8 mouse cellular contexts compared by ENCODE assay signal in genomic region chr6:115601322-115601714, GRCm38 (mm10). TPM values are rescaled to one million over a fixed set of nuclear protein-coding genes. Genes with fewer than 3 reads are reported as not detected.
A peak's percentile ranks its signal among the peaks of the same experiment; 100 is the strongest.
DNase-seq lines count a peak whose midpoint lies in the region; ATAC-seq and TF ChIP-seq lines count a peak whose summit lies in the region.

No protein-coding gene starts in this region.

- TF ChIP-seq CTCF in MEL (IDR thresholded peaks at IDR 0.05 in 2 of 3, conservative IDR thresholded peaks at IDR 0.05 in 1 of 3; ENCODE audit: control insufficient read depth in 1 of 3, insufficient read depth in 1 of 3, low read depth in 2 of 3, low read length in 3 of 3, poor library complexity in 1 of 3, severe bottlenecking in 1 of 3): peak in 2 of 3 experiments; percentile 9 to 20; a peak in 1 of 6 replicates

- TF ChIP-seq EP300 in MEL (IDR thresholded peaks at IDR 0.05; ENCODE audit: low read depth in 1 of 2, low read length in 2 of 2): no peak

- H3K4me3 ChIP-seq in erythroblast, embryonic 14.5 days (replicated peaks): peak overlapping the region; percentile 83
- H3K4me3 ChIP-seq in MEL (ENCODE audit: control insufficient read depth in 1 of 2, insufficient read depth in 1 of 2, low read depth in 2 of 2, low read length in 2 of 2): peak overlapping the region; percentile 2 to 8; a peak in 1 of 4 replicates

- H3K27me3 ChIP-seq in erythroblast, embryonic 14.5 days (ENCODE audit: control insufficient read depth): no peaks in the 10 kb centered on the region
- H3K27me3 ChIP-seq in MEL (ENCODE audit: control insufficient read depth in 1 of 2, insufficient read depth in 2 of 2, low read length in 2 of 2): no peaks in the 10 kb centered on the region

- H3K36me3 ChIP-seq in erythroblast, embryonic 14.5 days (ENCODE audit: control insufficient read depth): peaks cover 14% of the 10 kb centered on the region
- peaks cover 0 to 10% of the 10 kb centered on the region in 2 experiments; a peak in 2 of 4 replicates for H3K36me3 ChIP-seq in MEL (ENCODE audit: control insufficient read depth in 1 of 2, insufficient read depth in 2 of 2, low read length in 2 of 2)

- peaks cover 7% of the 10 kb centered on the region for H3K79me2 ChIP-seq in MEL (ENCODE audit: control insufficient read depth, insufficient read depth, low read length, poor library complexity)

- H3K4me1 ChIP-seq in erythroblast, embryonic 14.5 days (ENCODE audit: control insufficient read depth): peaks cover 22% of the 10 kb centered on the region
- peaks cover 2 to 5% of the 10 kb centered on the region in 2 experiments; a peak in 3 of 4 replicates for H3K4me1 ChIP-seq in MEL (ENCODE audit: control insufficient read depth in 1 of 2, insufficient read depth in 2 of 2, low read length in 2 of 2)

- H3K27ac ChIP-seq in MEL (ENCODE audit: control insufficient read depth, low read depth, low read length): no peak overlapping the region

- peaks cover 2% of the 10 kb centered on the region for H3K9me3 ChIP-seq in erythroblast, embryonic 14.5 days (ENCODE audit: control insufficient read depth, low read length)
- H3K9me3 ChIP-seq in MEL (replicated peaks; ENCODE audit: insufficient read depth, low read length): no peaks in the 10 kb centered on the region

- TF ChIP-seq POLR2A in MEL (IDR thresholded peaks at IDR 0.05; ENCODE audit: control insufficient read depth in 1 of 2, insufficient read depth in 1 of 2, low read depth in 1 of 2, low read length in 2 of 2, poor library complexity in 1 of 2): no peak

- no peak for DNase-seq in MEL (ENCODE audit: low read depth, low spot score)
- peak; percentile 23 for DNase-seq in heart, postnatal 4 days
- peak; percentile 24 for DNase-seq in lung, postnatal 10 days
- DNase-seq in urinary bladder, adult 2 months (ENCODE audit: low spot score): no peak
- no peak for DNase-seq in layer of hippocampus, postnatal 14 days (ENCODE audit: low spot score in 2 of 2)
- no peak for DNase-seq in adrenal gland, postnatal 4 days (ENCODE audit: low spot score in 2 of 2)

- TF ChIP-seq RAD21 in MEL (IDR thresholded peaks at IDR 0.05; ENCODE audit: low read depth, low read length): peak; percentile 15

- no peak for ATAC-seq in erythroblast, adult 5-6 weeks (replicated peaks; ENCODE audit: low FRiP score, poor library complexity, severe bottlenecking)

- H3K9ac ChIP-seq in MEL (ENCODE audit: control insufficient read depth, low read depth, low read length, poor library complexity, severe bottlenecking): no peak overlapping the region; the same call in 1 of the 2 replicates

TF ChIP-seq in MEL, 35 proteins besides CTCF, POLR2A, EP300 and RAD21:
- TF ChIP-seq E2F4 (IDR thresholded peaks at IDR 0.05; ENCODE audit: borderline replicate concordance, low read depth, low read length): 0 out of 2 replicates have a peak, but pooled peaks have one; percentile 24
- no peak for TF ChIP-seq HCFC1 (IDR thresholded peaks at IDR 0.05; ENCODE audit: low read depth, low read length)

RNA-seq across cellular contexts. Expression of gene Mkrn2, which starts 0.4 kb away (rescaled TPM):
- polyA plus RNA-seq in erythroblast, embryonic 14.5 days (2012): 0.45 and 1.1 TPM in 2 replicates
- total RNA-seq in erythroblast, adult 5-6 weeks (2015; ENCODE audit: low replicate concordance): 0.58 and 0.84 TPM in 2 replicates
- total RNA-seq in erythroblast, adult 5-6 weeks (2017; ENCODE audit: low replicate concordance): 0.84 and 6.6 TPM in 2 replicates
- 13.1 and 15.8 TPM in 2 replicates for total RNA-seq in MEL (2012; rRNA removed)
- 10 to 100 TPM in 1 of 2 experiments, not detected in 1; 38.1 TPM for polyA plus RNA-seq in MEL (2012; ENCODE audit: insufficient read depth in 1 of 2, insufficient read length in 2 of 2, low read depth in 1 of 2, low replicate concordance in 2 of 2, missing spikeins in 1 of 2)
- 10 to 100 TPM; 26.1 to 26.8 TPM for total RNA-seq in heart, postnatal 4 days (2021)
- polyA plus RNA-seq in urinary bladder, adult 2 months (2012; rRNA removed): 22.5 and 24.3 TPM in 2 replicates
- total RNA-seq in layer of hippocampus, postnatal 14 days (2021): 10 to 100 TPM; 33.5 to 37.0 TPM
- total RNA-seq in adrenal gland, postnatal 4 days (2021): 10 to 100 TPM; 42.2 to 46.1 TPM

RNA-seq across cellular contexts. Expression of gene Mkrn2os, which starts 8.9 kb away (rescaled TPM):
- polyA plus RNA-seq in erythroblast, embryonic 14.5 days (2012): not detected in 2 replicates
- not detected in 2 replicates for total RNA-seq in erythroblast, adult 5-6 weeks (2015; ENCODE audit: low replicate concordance)
- not detected in 2 replicates for total RNA-seq in erythroblast, adult 5-6 weeks (2017; ENCODE audit: low replicate concordance)
- not detected in 2 replicates for total RNA-seq in MEL (2012; rRNA removed)
- polyA plus RNA-seq in MEL (2012; ENCODE audit: insufficient read depth in 1 of 2, insufficient read length in 2 of 2, low read depth in 1 of 2, low replicate concordance in 2 of 2, missing spikeins in 1 of 2): under 1 TPM in 1 of 2 experiments, not detected in 1; 0.46 TPM
- total RNA-seq in heart, postnatal 4 days (2021): under 1 TPM in 1 of 2 experiments, not detected in 1; 0.17 TPM
- polyA plus RNA-seq in urinary bladder, adult 2 months (2012; rRNA removed): 0.07 and 0.17 TPM in 2 replicates
- total RNA-seq in layer of hippocampus, postnatal 14 days (2021): not detected
- total RNA-seq in adrenal gland, postnatal 4 days (2021): 1 to 10 TPM in 1 of 2 experiments, under 1 TPM in 1; 0.45 to 1.2 TPM

RNA-seq across cellular contexts. Expression of gene Tsen2, which starts 56.9 kb away (rescaled TPM):
- polyA plus RNA-seq in erythroblast, embryonic 14.5 days (2012): 0.16 and 1.1 TPM in 2 replicates
- 1.0 and 2.9 TPM in 2 replicates for total RNA-seq in erythroblast, adult 5-6 weeks (2015; ENCODE audit: low replicate concordance)
- total RNA-seq in erythroblast, adult 5-6 weeks (2017; ENCODE audit: low replicate concordance): 1.3 and 4.0 TPM in 2 replicates
- total RNA-seq in MEL (2012; rRNA removed): 24.6 and 27.0 TPM in 2 replicates
- 10 to 100 TPM in 1 of 2 experiments, not detected in 1; 32.6 TPM for polyA plus RNA-seq in MEL (2012; ENCODE audit: insufficient read depth in 1 of 2, insufficient read length in 2 of 2, low read depth in 1 of 2, low replicate concordance in 2 of 2, missing spikeins in 1 of 2)
- total RNA-seq in heart, postnatal 4 days (2021): 10 to 100 TPM; 10.1 to 11.3 TPM
- polyA plus RNA-seq in urinary bladder, adult 2 months (2012; rRNA removed): 8.4 and 11.1 TPM in 2 replicates
- 10 to 100 TPM; 18.1 to 22.9 TPM for total RNA-seq in layer of hippocampus, postnatal 14 days (2021)
- total RNA-seq in adrenal gland, postnatal 4 days (2021): 10 to 100 TPM; 18.4 to 20.7 TPM

Comparison
In these comparisons a context has a peak if more than half of its experiments do, and no peak if none do; other contexts are left out.
1. DNase-seq: peak in heart, postnatal 4 days (single experiment) and lung, postnatal 10 days (single experiment); none in MEL (single experiment), urinary bladder, adult 2 months (single experiment), layer of hippocampus, postnatal 14 days (0 of 2) and adrenal gland, postnatal 4 days (0 of 2).